Mouse (Mus musculus) heart, adult 2 months (tissue): ENCODE results near the gene Alas2. TPM values are rescaled to one million over a fixed set of nuclear protein-coding genes. Genes with fewer than 3 reads are reported as not detected.

Experiments used
- DNase-seq, 2 experiments: peaks; one replicate each; pipeline ENCODE4 v3.0.0; 2021
- H3K27ac ChIP-seq: fragments of 200-600 bp; 2 replicates; pipeline ENCODE4 v1.8.1; 2022
- H3K27me3 ChIP-seq: fragments of 200-500 bp; 2 replicates; pipeline ENCODE4 v1.6.1; 2012; ENCODE audit warnings: mild to moderate bottlenecking, low read length, inconsistent platforms, mixed read lengths; ENCODE audit not compliant: control insufficient read depth, insufficient read depth
- H3K36me3 ChIP-seq: fragments of 200-500 bp; 2 replicates; pipeline ENCODE4 v1.6.1; 2012; ENCODE audit warnings: low read length, inconsistent platforms; ENCODE audit not compliant: control insufficient read depth, insufficient read depth
- H3K4me1 ChIP-seq: fragments of 200-500 bp; 2 replicates; pipeline ENCODE4 v1.6.1; 2011; ENCODE audit warnings: low read length; ENCODE audit not compliant: control insufficient read depth, insufficient read depth
- H3K4me3 ChIP-seq: fragments of 200-600 bp; 2 replicates; pipeline ENCODE4 v1.8.1; 2022
- H3K79me2 ChIP-seq: fragments of 200-500 bp; replicated peaks from 2 replicates; pipeline ENCODE4 v1.6.1; 2012; ENCODE audit warnings: mild to moderate bottlenecking, inconsistent platforms, low read length, moderate library complexity, mixed read lengths; ENCODE audit not compliant: control insufficient read depth, insufficient read depth
- H3K9ac ChIP-seq: fragments of 200-500 bp; 2 replicates; pipeline ENCODE4 v1.6.1; 2012; ENCODE audit warnings: low read depth, mild to moderate bottlenecking, control low read depth, inconsistent platforms, low read length, mixed read lengths
- CTCF ChIP-seq: fragments of 200-600 bp; IDR thresholded peaks from 2 replicates; pipeline ENCODE4 v1.8.1; 2022; ENCODE audit warnings: antibody characterized with exemption, mild to moderate bottlenecking, moderate library complexity
- EP300 ChIP-seq: fragments of 200-500 bp; IDR thresholded peaks from 2 replicates; pipeline ENCODE4 v1.6.1; 2011; ENCODE audit warnings: low read depth, low read length, control low read depth; ENCODE audit not compliant: insufficient read depth
- POLR2A ChIP-seq: fragments of 200-500 bp; IDR thresholded peaks from 2 replicates; pipeline ENCODE4 v1.6.1; 2011; ENCODE audit warnings: mild to moderate bottlenecking, low read depth, low read length, control low read depth; ENCODE audit not compliant: insufficient read depth
- WGBS: fragments of 180-500 bp; shearing (Covaris S2); methylation state at CpG from one replicate; pipeline ENCODE4 v1.1.7; 2018; 5-methylcytosine and 5-hydroxymethylcytosine counted together
- intact Hi-C: fragments of 180-260 bp; cut with DNase I; formaldehyde crosslinking; loops from one replicate; pipeline ENCODE4 v1.15.1; 2025
- polyA plus RNA-seq: library from polyadenylated mRNA; depleted of rRNA; stranded (reverse); fragments of >200 nt; gene quantifications from 2 replicates; pipeline ENCODE4 v1.2.3, GENCODE M21; 2012
- total RNA-seq, 2 experiments: library from RNA; stranded (reverse); gene quantifications; 2 replicates each; pipeline ENCODE4 v1.2.3; 2021

Alas2 gene
- total and polyA plus RNA-seq, 3 experiments, result 66.6 to 536 (median 511) TPM

DNA sequence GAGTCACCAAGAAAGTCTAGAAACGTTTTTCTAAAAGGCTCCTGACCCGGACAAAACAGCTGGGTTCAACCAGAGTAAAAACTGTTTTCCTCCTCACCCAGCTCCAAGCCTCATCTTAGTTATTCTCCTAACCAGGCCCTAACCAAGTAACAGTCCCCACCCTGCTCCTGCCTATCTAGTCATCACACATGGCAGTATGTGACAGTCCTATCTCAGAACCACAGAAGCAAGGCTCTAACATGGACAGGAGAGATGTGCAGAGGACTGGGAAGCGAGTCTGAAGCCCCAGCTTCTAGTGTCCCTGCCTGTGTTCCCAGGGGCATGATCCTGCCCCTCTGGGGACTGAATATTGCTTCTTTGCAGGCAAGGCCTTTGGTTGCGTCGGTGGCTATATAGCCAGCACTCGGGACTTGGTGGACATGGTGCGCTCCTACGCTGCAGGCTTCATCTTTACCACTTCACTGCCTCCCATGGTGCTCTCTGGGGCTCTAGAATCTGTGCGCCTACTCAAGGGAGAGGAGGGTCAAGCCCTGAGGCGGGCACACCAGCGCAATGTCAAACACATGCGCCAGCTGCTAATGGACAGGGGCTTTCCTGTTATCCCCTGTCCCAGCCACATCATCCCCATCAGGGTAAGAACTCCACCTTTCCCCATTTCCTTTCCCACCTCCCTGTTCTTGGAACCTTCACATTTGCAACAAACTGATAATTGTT is 17.6 kb downstream of the Alas2 start:
- H3K4me1 ChIP-seq, result no peaks in the 10 kb centered on the region
- H3K9ac ChIP-seq, result no peak overlapping the region
- H3K36me3 ChIP-seq, result no peaks in the 10 kb centered on the region
- DNase-seq, result no peak
- no peak overlapping the region for H3K27ac ChIP-seq
- intact Hi-C loops, result no loop called here
- no peaks in the 10 kb centered on the region for H3K27me3 ChIP-seq
- no peaks in the 10 kb centered on the region for H3K79me2 ChIP-seq
- no peak overlapping the region for H3K4me3 ChIP-seq
- WGBS, result 83% methylated on average over 11 of the region's 12 CpGs
- no peak for TF ChIP-seq POLR2A
- TF ChIP-seq CTCF, result no peak
- no peak for TF ChIP-seq EP300

DNA sequence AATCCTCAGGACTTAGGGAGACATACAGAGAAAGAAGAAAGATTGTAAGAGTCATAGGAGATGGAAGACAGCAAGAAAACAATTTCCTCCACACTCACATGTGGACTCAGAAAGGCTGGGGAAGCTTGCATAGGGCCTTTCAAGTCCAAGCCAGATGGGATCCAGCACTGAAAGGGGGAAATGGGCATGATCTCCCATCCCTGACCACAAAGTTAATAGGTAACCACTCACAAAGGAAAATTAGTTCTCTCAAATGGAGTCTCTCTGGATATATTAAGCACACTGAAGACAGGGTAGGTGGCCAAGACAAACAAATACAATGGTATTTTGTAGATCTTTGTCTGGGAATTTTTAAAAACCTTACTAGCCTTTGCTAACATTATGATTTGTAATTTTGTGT is 34.7 kb downstream of the Alas2 start:
- Histone ChIP-seq H3K27ac (no peak overlapping the region), H3K9ac (no peak overlapping the region), H3K36me3 (no peaks in the 10 kb centered on the region), H3K4me3 (no peak overlapping the region), H3K79me2 (no peaks in the 10 kb centered on the region), H3K4me1 (no peaks in the 10 kb centered on the region), H3K27me3 (no peaks in the 10 kb centered on the region)
- no peak for DNase-seq
- intact Hi-C loops, result loop anchor here (5.0 kb wide), 1 partner anchor 1300 kb away; no protein-coding TSS in a partner anchor
- no peak for TF ChIP-seq CTCF
- no peak for TF ChIP-seq POLR2A
- no peak for TF ChIP-seq EP300

DNA sequence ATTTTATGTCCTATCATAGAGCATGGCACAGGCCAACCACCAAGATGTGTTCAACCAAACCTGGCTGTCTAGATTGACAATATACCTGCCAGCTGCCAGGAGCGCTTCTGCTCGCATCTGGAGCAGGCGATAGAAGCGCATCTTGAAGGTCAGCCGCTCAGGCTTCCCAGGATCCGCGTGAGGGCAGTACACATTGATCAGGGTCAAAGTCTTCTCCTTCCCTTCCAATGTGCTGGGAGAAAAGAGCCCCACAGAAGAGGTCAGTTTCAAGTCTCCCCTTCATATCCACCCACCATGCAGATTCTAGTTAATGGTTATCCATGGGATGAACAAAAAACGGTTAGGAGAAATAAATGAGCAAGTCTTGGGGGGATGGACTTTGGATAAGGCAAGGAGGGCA is 37.9 kb downstream of the Alas2 start:
- intact Hi-C loops, result no loop called here
- no peak for DNase-seq
- 91% methylated on average over 8 of the region's 8 CpGs for WGBS

DNA sequence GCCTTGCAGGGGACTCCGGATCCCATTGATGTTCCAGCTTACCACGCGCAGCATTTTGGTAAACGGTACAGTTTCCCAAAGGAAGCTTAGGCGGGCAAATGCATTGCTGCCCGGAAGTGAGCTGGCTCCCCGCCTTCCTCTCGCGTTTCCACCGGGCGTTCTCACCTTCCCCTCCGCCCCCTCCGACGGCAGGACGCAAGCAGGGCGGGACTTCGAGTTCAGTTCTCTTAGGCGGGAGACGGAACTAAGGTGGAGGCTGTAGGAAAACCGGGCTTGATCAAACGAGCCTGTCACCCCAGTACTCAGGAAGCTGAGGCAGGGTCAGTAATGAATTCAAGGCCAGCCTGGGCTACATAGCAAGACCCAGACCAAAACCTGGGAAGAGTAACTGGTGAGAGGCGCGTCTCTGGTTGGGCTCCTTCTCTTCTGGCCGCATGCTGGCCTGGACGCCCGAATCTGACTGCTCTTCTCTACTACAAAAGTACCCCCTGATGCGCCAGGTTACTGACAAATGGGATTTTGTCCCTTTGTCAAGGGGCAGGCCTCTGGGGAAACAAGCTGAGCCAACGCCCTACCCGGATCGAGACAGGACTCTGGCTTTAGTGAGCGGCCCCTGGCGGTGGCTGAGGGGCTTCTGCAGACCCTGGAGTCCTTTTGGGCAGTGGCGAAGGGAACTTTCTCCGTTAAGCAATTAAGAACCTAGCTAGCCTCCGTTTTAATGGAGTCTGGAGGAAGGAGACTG is 41.0 kb downstream of the Alas2 start, which contains the start of gene Pfkfb1:
Gene Pfkfb1 (plus strand): TSS at position 207 of the 742 bp plus-strand sequence.
- no peaks in the 10 kb centered on the region for H3K79me2 ChIP-seq
- H3K9ac ChIP-seq, result peak within 1 kb of the TSS; percentile 69
- H3K27ac ChIP-seq, result peak within 1 kb of the TSS; percentile 75
- no peaks in the 10 kb centered on the region; the same call in 1 of the 2 replicates for H3K4me1 ChIP-seq
- DNase-seq, result peak; percentile 82 to 84
- H3K4me3 ChIP-seq, result peak within 1 kb of the TSS; percentile 57
- WGBS, result 20% methylated on average over 35 of the region's 35 CpGs
- intact Hi-C loops, result no loop called here
- TF ChIP-seq CTCF (peak; percentile 68), POLR2A (peak; percentile 68), EP300 (no peak)
- H3K27me3 ChIP-seq, result no peaks in the 10 kb centered on the region
- H3K36me3 ChIP-seq, result no peaks in the 10 kb centered on the region

More for the DNA sequence above, 37.9 kb downstream of the Alas2 start:
- TF ChIP-seq CTCF (no peak), EP300 (no peak), POLR2A (no peak)
- Histone ChIP-seq H3K4me3 (no peak overlapping the region), H3K9ac (no peak overlapping the region), H3K4me1 (no peaks in the 10 kb centered on the region; the same call in 1 of the 2 replicates), H3K79me2 (no peaks in the 10 kb centered on the region), H3K27ac (no peak overlapping the region), H3K27me3 (no peaks in the 10 kb centered on the region), H3K36me3 (no peaks in the 10 kb centered on the region)

DNA sequence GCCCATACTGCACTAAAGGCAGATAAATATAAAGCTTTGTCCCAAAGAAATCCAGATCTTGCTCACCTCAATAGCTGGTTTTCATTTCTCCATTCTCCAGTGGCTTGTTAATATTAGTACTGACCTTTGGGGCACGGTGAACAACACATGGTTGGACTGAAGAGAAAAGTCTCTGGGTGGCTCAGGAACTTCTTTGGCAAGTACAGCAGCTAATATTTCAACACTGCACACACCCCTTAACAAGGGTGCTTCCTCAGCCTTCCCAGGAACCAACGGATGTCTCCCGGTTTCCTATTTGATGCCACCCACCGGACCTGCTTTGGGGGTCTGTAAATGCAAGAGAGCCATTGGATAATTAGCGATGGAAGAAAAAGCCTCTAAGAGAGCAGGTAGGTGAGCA is 42.5 kb downstream of the Alas2 start, which contains the start of gene Apex2:
Gene Apex2 (minus strand): TSS at position 173 of the 400 bp plus-strand sequence.
- 56% methylated on average over 5 of the region's 5 CpGs for whole genome bisulfite sequencing
- no peaks in the 10 kb centered on the region for H3K79me2 ChIP-seq
- H3K36me3 ChIP-seq, result no peaks in the 10 kb centered on the region
- TF ChIP-seq POLR2A, result no peak
- TF ChIP-seq CTCF, result no peak
- no peak for TF ChIP-seq EP300
- no peak within 1 kb of the TSS for H3K9ac ChIP-seq
- intact Hi-C loops, result loop anchor here (10.0 kb wide), 1 partner anchor 225 kb away; the partner anchor contains the start of gene Maged2
- no peaks in the 10 kb centered on the region; the same call in none of the 2 replicates for H3K4me1 ChIP-seq
- DNase-seq, result no peak
- no peaks in the 10 kb centered on the region for H3K27me3 ChIP-seq
- H3K27ac ChIP-seq, result peak within 1 kb of the TSS; percentile 75
- peak within 1 kb of the TSS; percentile 57 for H3K4me3 ChIP-seq
